Mouse (Mus musculus) spleen, adult 2 months (tissue): ENCODE results near the gene Stac2.

Source experiments
- CTCF ChIP-seq: fragments of 200-500 bp; IDR thresholded peaks from 2 replicates; pipeline ENCODE4 v1.5.1; 2011; ENCODE audit warnings: mild to moderate bottlenecking, inconsistent platforms; ENCODE audit not compliant: insufficient read depth, insufficient read length, insufficient replicate concordance; ENCODE audit errors: extremely low read depth
- POLR2A ChIP-seq: fragments of 200-500 bp; IDR thresholded peaks from 2 replicates; pipeline ENCODE4 v1.6.1; 2011; ENCODE audit warnings: low read depth, low read length, inconsistent platforms

DNA sequence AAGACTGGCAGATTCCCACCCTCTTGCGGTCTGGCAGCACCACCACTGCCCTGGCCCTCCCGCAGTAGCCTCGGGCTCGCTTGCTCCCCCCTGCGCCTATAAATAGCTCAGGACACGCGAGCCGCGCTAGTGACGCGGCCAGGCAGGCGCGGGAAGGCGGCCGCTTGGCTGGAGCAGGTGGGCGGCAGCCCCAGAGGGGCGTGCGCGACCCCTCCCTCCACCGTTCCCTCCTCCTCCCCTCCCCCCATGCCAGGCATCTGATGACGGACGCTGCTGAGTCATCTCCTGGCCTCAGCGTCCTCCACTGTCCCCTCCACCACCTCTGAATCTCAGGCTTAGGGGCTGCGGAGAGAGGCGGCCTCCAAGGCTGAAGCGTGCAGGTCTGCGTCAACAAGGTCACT, 17.3 kb downstream of the Stac2 start:
- TF ChIP-seq CTCF (no peak), POLR2A (no peak)
